9 mouse cellular contexts compared by ENCODE assay signal in the genomic region with DNA sequence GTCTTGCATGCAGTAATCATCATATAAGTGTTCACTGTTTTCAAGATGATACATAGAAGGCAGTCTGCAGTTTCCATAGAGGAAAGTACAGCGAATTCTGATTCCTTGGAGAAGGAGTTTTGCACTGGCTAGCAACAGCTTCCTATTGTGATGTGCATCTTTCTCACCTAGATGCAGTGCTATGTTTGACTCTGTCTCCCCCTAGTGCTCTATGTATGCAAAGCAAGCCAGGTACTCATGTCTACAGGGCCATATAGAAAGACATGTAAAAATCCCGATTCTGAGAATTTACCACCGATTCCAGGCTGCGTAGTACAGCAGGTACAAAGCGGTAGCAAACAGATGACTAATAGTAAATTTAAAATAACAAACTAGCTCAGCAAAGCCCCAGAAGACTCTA. TPM values are rescaled to one million over a fixed set of nuclear protein-coding genes. Genes with fewer than 3 reads are reported as not detected.
DNase-seq lines count a peak whose midpoint lies in the region; ATAC-seq and TF ChIP-seq lines count a peak whose summit lies in the region.
"Had no signal": no experiment of that assay in that cellular context is flagged by ENCODE, and none has a peak within 500 bp of the region (broad histone marks: within the 10 kb centered on the region; RNA-seq: fewer than 3 reads in every experiment).

No protein-coding gene starts in this region.

- no peaks in the 10 kb centered on the region for H3K27me3 ChIP-seq in neural tube, embryonic 14.5 days (ENCODE audit: control insufficient read depth, insufficient read depth, low read length)

- DNase-seq in lung, adult 2 months, result no peak
- DNase-seq in lung, postnatal 14 days, result no peak
- peak; percentile 3 for DNase-seq in c-Kit-positive CD71-positive TER-119-negative erythroid progenitor cells, embryonic 14.5 days (ENCODE audit: low read depth)
- peak; percentile 48 for DNase-seq in left cerebral cortex, adult 11 months (ENCODE audit: low spot score)
- no peak for DNase-seq in spleen, postnatal 14 days (ENCODE audit: low spot score in 2 of 2)
- no peak for DNase-seq in heart, adult 9 months (ENCODE audit: low spot score in 2 of 2)

- TF ChIP-seq POLR2A in lung, adult 2 months (IDR thresholded peaks at IDR 0.05; ENCODE audit: borderline replicate concordance, extremely low read depth, low read depth, low read length), result no peak

- 52% methylated on average over 5 of the region's 5 CpGs for WGBS in lung, adult 2 months
- 54% methylated on average over 5 of the region's 5 CpGs for WGBS in neural tube, embryonic 14.5 days

- H3K36me3 ChIP-seq in neural tube, embryonic 14.5 days (ENCODE audit: control insufficient read depth, insufficient read depth, low read length), result no peaks in the 10 kb centered on the region

- no peak overlapping the region for H3K4me2 ChIP-seq in neural tube, embryonic 14.5 days (ENCODE audit: low read depth, low read length)

- H3K4me3 ChIP-seq in lung, adult 2 months (replicated peaks; ENCODE audit: extremely low read depth, low read depth, low read length), result no peak overlapping the region
- H3K4me3 ChIP-seq in neural tube, embryonic 14.5 days (ENCODE audit: low read depth, low read length), result no peak overlapping the region

- ATAC-seq in hematopoietic stem cell, adult 5-6 weeks (replicated peaks in 1 of 2; ENCODE audit: insufficient read depth in 1 of 2, low FRiP score in 2 of 2, low TSS enrichment in 1 of 2, low read depth in 1 of 2, poor library complexity in 2 of 2, severe bottlenecking in 2 of 2), result peak; percentile 76 to 84
- ATAC-seq in neural tube, embryonic 14.5 days (ENCODE audit: low read depth), result peak; percentile 98

- TF ChIP-seq CTCF in lung, adult 2 months (IDR thresholded peaks at IDR 0.05; ENCODE audit: insufficient read depth, low read length), result peak; percentile 21; the same call in 1 of the 2 replicates

- H3K9me3 ChIP-seq in neural tube, embryonic 14.5 days (ENCODE audit: control insufficient read depth, low read length), result no peaks in the 10 kb centered on the region

- H3K4me1 ChIP-seq in lung, adult 2 months (ENCODE audit: control insufficient read depth, insufficient read depth, low read length), result no peaks in the 10 kb centered on the region
- no peaks in the 10 kb centered on the region for H3K4me1 ChIP-seq in neural tube, embryonic 14.5 days (ENCODE audit: control insufficient read depth, insufficient read depth, low read length)

- no peak overlapping the region for H3K9ac ChIP-seq in neural tube, embryonic 14.5 days (replicated peaks; ENCODE audit: low read depth, low read length)

- no peak overlapping the region for H3K27ac ChIP-seq in neural tube, embryonic 14.5 days (ENCODE audit: low read depth, low read length)

RNA-seq across cellular contexts. Expression of gene Lce1m, which starts 12.6 kb away (rescaled TPM):
- polyA plus RNA-seq in lung, adult 2 months (2012; rRNA removed), result 2.9 TPM in 1 of 2 replicates, not detected in the other
- not detected in 2 replicates for total RNA-seq in hematopoietic stem cell, adult 5-6 weeks (2017)
- polyA plus RNA-seq in neural tube, embryonic 14.5 days (2014; fragmentation: Nextera tagmentation; extraction: Ambion mirVana), result not detected in 2 replicates
- total RNA-seq: layer of hippocampus, postnatal 36 days had no signal

RNA-seq across cellular contexts. Expression of gene Crct1, which starts 16.0 kb away (rescaled TPM):
- 273 TPM in 1 of 2 replicates, not detected in the other for polyA plus RNA-seq in lung, adult 2 months (2012; rRNA removed)
- not detected in 2 replicates for total RNA-seq in hematopoietic stem cell, adult 5-6 weeks (2017)
- 1.0 TPM in 1 of 2 replicates, not detected in the other for polyA plus RNA-seq in neural tube, embryonic 14.5 days (2014; fragmentation: Nextera tagmentation; extraction: Ambion mirVana)
- total RNA-seq: layer of hippocampus, postnatal 36 days had no signal

RNA-seq across cellular contexts. Expression of gene Gm4858, which starts 37.2 kb away (rescaled TPM):
- polyA plus RNA-seq in lung, adult 2 months (2012; rRNA removed), result not detected in 2 replicates
- total RNA-seq in hematopoietic stem cell, adult 5-6 weeks (2017), result not detected in 2 replicates
- polyA plus RNA-seq in neural tube, embryonic 14.5 days (2014; fragmentation: Nextera tagmentation; extraction: Ambion mirVana), result not detected in 2 replicates
- total RNA-seq: layer of hippocampus, postnatal 36 days had no signal

RNA-seq across cellular contexts. Expression of gene Lce3f, which starts 39.4 kb away (rescaled TPM):
- 237 TPM in 1 of 2 replicates, not detected in the other for polyA plus RNA-seq in lung, adult 2 months (2012; rRNA removed)
- total RNA-seq in hematopoietic stem cell, adult 5-6 weeks (2017), result not detected in 2 replicates
- polyA plus RNA-seq in neural tube, embryonic 14.5 days (2014; fragmentation: Nextera tagmentation; extraction: Ambion mirVana), result not detected in 2 replicates
- total RNA-seq: layer of hippocampus, postnatal 36 days had no signal

Comparison
In these comparisons a context has a peak if more than half of its experiments do, and no peak if none do; other contexts are left out.
1. DNase-seq: peak in c-Kit-positive CD71-positive TER-119-negative erythroid progenitor cells, embryonic 14.5 days (single experiment) and left cerebral cortex, adult 11 months (single experiment); none in lung, adult 2 months (single experiment), lung, postnatal 14 days (single experiment), spleen, postnatal 14 days (0 of 2) and heart, adult 9 months (0 of 2).